Mouse (Mus musculus) testis, adult 2 months (tissue): ENCODE results near the gene Pdia5.

Source experiments
- CTCF ChIP-seq: fragments of 200-500 bp; IDR thresholded peaks from 2 replicates; pipeline ENCODE4 v1.5.1; 2012; ENCODE audit warnings: low read depth, mild to moderate bottlenecking, inconsistent platforms, low read length, moderate library complexity; ENCODE audit not compliant: control insufficient read depth, insufficient read depth, insufficient replicate concordance
- POLR2A ChIP-seq: fragments of 200-500 bp; IDR thresholded peaks from 2 replicates; pipeline ENCODE4 v1.6.1; 2012; ENCODE audit warnings: low read depth, mild to moderate bottlenecking, inconsistent platforms, low read length, moderate library complexity; ENCODE audit not compliant: control insufficient read depth

DNA sequence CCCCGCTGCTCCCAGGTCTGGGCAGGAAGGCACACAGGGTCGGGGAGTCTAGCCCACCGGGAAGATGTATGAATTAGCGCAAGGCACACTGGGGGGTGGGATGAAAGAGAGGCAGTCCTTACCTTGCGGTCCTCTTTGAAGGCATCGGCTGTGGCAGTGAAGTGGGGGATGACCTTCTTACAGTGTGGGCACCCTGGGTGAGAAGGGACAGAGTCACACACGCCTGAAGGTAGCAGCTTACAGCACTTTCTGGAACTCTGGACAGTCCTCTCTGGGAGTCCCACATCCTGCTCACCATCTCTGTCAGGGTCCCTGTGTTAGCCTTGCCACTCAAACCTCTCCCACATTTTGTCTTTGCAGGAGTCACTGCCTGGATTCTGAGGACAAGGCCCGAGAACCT lies 86.8 kb downstream of the Pdia5 start:
- TF ChIP-seq POLR2A (no peak), CTCF (no peak)
